Mouse (Mus musculus) CH12F3 (cell line): ENCODE measurements at regions not wholly inside any gene's neighbourhood (a gene's known extent, or its start where the extent isn't known, plus 50 kb on each side); places are given as distances from the start of the nearest gene placed in this dataset.

Experiments
- in situ Hi-C: fragments of 300-500 bp; cut with MboI; formaldehyde crosslinking; loops from 2 replicates; pipeline ENCODE4 v1.14.3; 2020; ENCODE audit warnings: low sequenced_read_pairs

GRCm38 (mm10) chr12:39840615-39841014 is 197.2 kb downstream of the Arl4a start:
- in situ Hi-C loops: no loop called here

GRCm38 (mm10) chr12:39840179-39840578 is 197.6 kb downstream of the Arl4a start:
- in situ Hi-C loops: no loop called here

GRCm38 (mm10) chr12:39831079-39831478 is 206.7 kb downstream of the Arl4a start:
- in situ Hi-C loops: no loop called here

- in situ Hi-C loops: no loop called here
Measured at GRCm38 (mm10) chr12:39830530-39830929, 207.3 kb downstream of the Arl4a start.

GRCm38 (mm10) chr12:39822671-39823070 is 215.2 kb downstream of the Arl4a start:
- in situ Hi-C loops: no loop called here

GRCm38 (mm10) chr12:39801536-39801935 is 236.3 kb downstream of the Arl4a start:
- in situ Hi-C loops: no loop called here

GRCm38 (mm10) chr12:39797843-39798242 is 240.0 kb downstream of the Arl4a start:
- in situ Hi-C loops: no loop called here

GRCm38 (mm10) chr12:39796939-39797338 is 240.9 kb downstream of the Arl4a start:
- in situ Hi-C loops: no loop called here

- in situ Hi-C loops: no loop called here
Measured at GRCm38 (mm10) chr12:39785026-39785425, 252.8 kb downstream of the Arl4a start.

GRCm38 (mm10) chr12:39784532-39784931 is 253.3 kb downstream of the Arl4a start:
- in situ Hi-C loops: no loop called here

GRCm38 (mm10) chr12:39776173-39776572 is 261.7 kb downstream of the Arl4a start:
- in situ Hi-C loops: no loop called here

- in situ Hi-C loops: no loop called here
Measured at GRCm38 (mm10) chr12:39766988-39767387, 270.8 kb downstream of the Arl4a start.

- in situ Hi-C loops: no loop called here
Measured at GRCm38 (mm10) chr12:39763529-39763928, 274.3 kb downstream of the Arl4a start.

- in situ Hi-C loops: no loop called here
Measured at GRCm38 (mm10) chr12:39761946-39762345, 275.9 kb downstream of the Arl4a start.

GRCm38 (mm10) chr12:39761326-39761725 is 276.5 kb downstream of the Arl4a start:
- in situ Hi-C loops: no loop called here

- in situ Hi-C loops: no loop called here
Measured at GRCm38 (mm10) chr12:39757975-39758374, 279.9 kb downstream of the Arl4a start.

- in situ Hi-C loops: no loop called here
Measured at GRCm38 (mm10) chr12:39751850-39752249, 286.0 kb downstream of the Arl4a start.

GRCm38 (mm10) chr12:39742156-39743063 is 295.4 kb downstream of the Arl4a start:
- in situ Hi-C loops: no loop called here

- in situ Hi-C loops: no loop called here
Measured at GRCm38 (mm10) chr12:39741051-39741847, 296.6 kb downstream of the Arl4a start.

GRCm38 (mm10) chr12:39736966-39737365 is 300.9 kb downstream of the Arl4a start:
- in situ Hi-C loops: no loop called here

- in situ Hi-C loops: no loop called here
Measured at GRCm38 (mm10) chr12:39736097-39736920, 301.5 kb downstream of the Arl4a start.
